Mouse (Mus musculus) liver, embryonic 13.5 days (tissue): ENCODE results near the gene Lrig1. TPM values are rescaled to one million over a fixed set of nuclear protein-coding genes. Genes with fewer than 3 reads are reported as not detected.

ENCODE experiments used
- ATAC-seq: fragments of 200-750 bp; cut with Nextera tagmentation; 2 replicates; pipeline ENCODE4 v1.8.0; 2017; ENCODE audit warnings: low read depth, mild to moderate bottlenecking, moderate number of reproducible peaks, moderate library complexity
- DNase-seq: peaks from one replicate; pipeline ENCODE4 v3.0.0; 2022
- H3K27ac ChIP-seq: fragments of 300-500 bp; sonication (generic); 2 replicates; pipeline ENCODE4 v1.5.1; 2015; ENCODE audit warnings: moderate library complexity, mild to moderate bottlenecking, inconsistent platforms
- H3K27me3 ChIP-seq: fragments of 300-500 bp; sonication (generic); 2 replicates; pipeline ENCODE4 v1.6.1; 2015; ENCODE audit warnings: mild to moderate bottlenecking, inconsistent platforms
- H3K36me3 ChIP-seq: fragments of 300-500 bp; sonication (generic); 2 replicates; pipeline ENCODE4 v1.6.1; 2015; ENCODE audit warnings: mild to moderate bottlenecking, inconsistent platforms
- H3K4me1 ChIP-seq: fragments of 300-500 bp; sonication (generic); replicated peaks from 2 replicates; pipeline ENCODE4 v1.6.1; 2015; ENCODE audit warnings: inconsistent platforms
- H3K4me2 ChIP-seq: fragments of 300-500 bp; sonication (generic); 2 replicates; pipeline ENCODE4 v1.6.1; 2015; ENCODE audit warnings: inconsistent platforms, mild to moderate bottlenecking, moderate library complexity
- H3K4me3 ChIP-seq: fragments of 300-500 bp; sonication (generic); replicated peaks from 2 replicates; pipeline ENCODE4 v1.5.1; 2015; ENCODE audit warnings: mild to moderate bottlenecking, inconsistent platforms
- H3K9ac ChIP-seq: fragments of 300-500 bp; sonication (generic); 2 replicates; pipeline ENCODE4 v1.6.1; 2015; ENCODE audit warnings: mild to moderate bottlenecking, inconsistent platforms
- H3K9me3 ChIP-seq: fragments of 300-500 bp; sonication (generic); replicated peaks from 2 replicates; pipeline ENCODE4 v1.6.1; 2016; ENCODE audit warnings: inconsistent platforms
- WGBS: fragments of 180-500 bp; shearing (Covaris S2); methylation state at CpG from one replicate; pipeline ENCODE4 v1.1.7; 2015; ENCODE audit not compliant: insufficient replicate concordance; 5-methylcytosine and 5-hydroxymethylcytosine counted together
- polyA plus RNA-seq: library from polyadenylated mRNA; unstranded; fragments of >200 nt; fragmentation: Nextera tagmentation; extraction: Ambion mirVana; gene quantifications from 2 replicates; pipeline ENCODE4 v1.2.1, GENCODE M21; 2015

The Lrig1 gene
- polyA plus RNA-seq, 1 experiment from 2014 or later = 1.6 TPM

GRCm38 (mm10) chr6:94604546-94604945, 95.4 kb downstream of the Lrig1 start:
- Histone ChIP-seq H3K27ac (no peak overlapping the region), H3K4me1 (no peaks in the 10 kb centered on the region), H3K27me3 (no peaks in the 10 kb centered on the region), H3K4me3 (no peak overlapping the region), H3K36me3 (0 out of 2 replicates have a peak, but pooled peaks cover 8% of the 10 kb centered on the region), H3K9me3 (no peaks in the 10 kb centered on the region), H3K9ac (no peak overlapping the region), H3K4me2 (no peak overlapping the region)
- WGBS = 68% methylated on average over 2 of the region's 2 CpGs
- DNase-seq = no peak
- ATAC-seq = no peak

DNA sequence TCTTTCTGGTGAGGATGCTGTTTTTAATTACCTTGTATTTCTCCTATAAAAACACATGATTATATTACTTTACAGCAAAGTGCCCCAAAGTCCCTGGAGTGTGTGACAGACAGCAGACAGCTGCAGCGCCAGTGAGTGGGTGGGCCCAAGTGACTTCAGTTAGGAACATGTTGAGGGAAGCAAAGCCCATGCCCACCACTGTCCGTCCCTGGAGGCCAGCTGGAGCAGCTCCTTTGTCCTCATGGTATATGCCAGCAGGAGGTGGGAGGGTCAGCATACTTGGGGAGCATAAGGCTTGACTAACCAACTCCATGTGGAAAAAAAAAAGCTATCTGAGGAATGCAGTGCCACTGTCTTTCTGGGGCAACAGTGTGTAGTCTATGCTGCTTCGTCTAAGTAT, 95.9 kb downstream of the Lrig1 start:
- Histone ChIP-seq H3K9me3 (no peaks in the 10 kb centered on the region), H3K4me3 (no peak overlapping the region), H3K4me2 (no peak overlapping the region), H3K27me3 (no peaks in the 10 kb centered on the region), H3K4me1 (no peaks in the 10 kb centered on the region), H3K9ac (no peak overlapping the region), H3K27ac (no peak overlapping the region), H3K36me3 (0 out of 2 replicates have a peak, but pooled peaks cover 8% of the 10 kb centered on the region)
- 63% methylated on average over 3 of the region's 3 CpGs for WGBS
- DNase-seq (no peak), ATAC-seq (no peak)

DNA sequence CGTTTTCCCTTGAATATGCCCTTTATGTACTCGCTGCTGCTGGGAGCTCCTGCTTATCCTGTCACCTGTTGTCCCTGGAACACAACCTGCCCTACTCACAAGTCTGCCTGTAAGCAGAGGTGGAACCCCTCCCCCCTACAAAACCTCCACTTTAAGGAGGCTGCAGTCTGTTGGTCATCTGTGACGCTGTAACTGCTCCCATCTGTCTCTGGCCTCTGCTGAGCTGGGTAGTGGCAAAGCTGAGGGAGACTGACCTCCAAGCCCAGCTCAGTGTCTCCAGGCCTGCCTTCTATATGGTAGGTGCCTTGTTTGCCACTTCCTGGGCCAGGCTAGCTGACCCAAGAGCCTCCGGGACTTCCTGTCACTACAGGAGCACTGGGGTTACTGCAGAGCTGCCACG, 98.1 kb downstream of the Lrig1 start:
- DNase-seq (no peak), ATAC-seq (no peak)
- WGBS = 62% methylated on average over 5 of the region's 5 CpGs
- Histone ChIP-seq H3K4me3 (no peak overlapping the region), H3K36me3 (0 out of 2 replicates have a peak, but pooled peaks cover 3% of the 10 kb centered on the region), H3K9me3 (no peaks in the 10 kb centered on the region), H3K27ac (no peak overlapping the region), H3K9ac (no peak overlapping the region), H3K4me1 (no peaks in the 10 kb centered on the region), H3K4me2 (no peak overlapping the region), H3K27me3 (no peaks in the 10 kb centered on the region)

- H3K27me3 ChIP-seq = no peaks in the 10 kb centered on the region
- no peaks in the 10 kb centered on the region for H3K4me1 ChIP-seq
- 73% methylated on average over 5 of the region's 5 CpGs for WGBS
- no peak overlapping the region for H3K4me2 ChIP-seq
- no peak overlapping the region for H3K27ac ChIP-seq
- no peak overlapping the region for H3K9ac ChIP-seq
- ATAC-seq (no peak), DNase-seq (no peak)
- no peak overlapping the region for H3K4me3 ChIP-seq
- H3K9me3 ChIP-seq = no peaks in the 10 kb centered on the region
- H3K36me3 ChIP-seq = 0 out of 2 replicates have a peak, but pooled peaks cover 3% of the 10 kb centered on the region
These were observed 98.9 kb downstream of the Lrig1 start for GRCm38 (mm10) chr6:94601101-94601500.

GRCm38 (mm10) chr6:94599016-94599415, 100.9 kb downstream of the Lrig1 start:
- ATAC-seq (0 out of 2 replicates have a peak, but pooled peaks have one; percentile 15), DNase-seq (no peak)
- Histone ChIP-seq H3K36me3 (no peaks in the 10 kb centered on the region), H3K4me2 (no peak overlapping the region), H3K4me3 (no peak overlapping the region), H3K27ac (no peak overlapping the region), H3K4me1 (no peaks in the 10 kb centered on the region), H3K9ac (no peak overlapping the region), H3K27me3 (no peaks in the 10 kb centered on the region), H3K9me3 (no peaks in the 10 kb centered on the region)
- 75% methylated on average over 13 of the region's 13 CpGs for WGBS

- Histone ChIP-seq H3K27me3 (no peaks in the 10 kb centered on the region), H3K27ac (no peak overlapping the region), H3K9ac (no peak overlapping the region), H3K4me1 (no peaks in the 10 kb centered on the region), H3K4me2 (no peak overlapping the region), H3K36me3 (no peaks in the 10 kb centered on the region), H3K9me3 (no peaks in the 10 kb centered on the region), H3K4me3 (no peak overlapping the region)
- 86% methylated on average over 12 of the region's 12 CpGs for WGBS
- no peak for ATAC-seq
- DNase-seq = no peak
These were observed 101.5 kb downstream of the Lrig1 start for GRCm38 (mm10) chr6:94598421-94598820.

GRCm38 (mm10) chr6:94596761-94597485, 103.0 kb downstream of the Lrig1 start:
- DNase-seq = no peak

GRCm38 (mm10) chr6:94596051-94596760, 103.8 kb downstream of the Lrig1 start:
- H3K4me1 ChIP-seq = no peaks in the 10 kb centered on the region
- H3K27me3 ChIP-seq = no peaks in the 10 kb centered on the region
- ATAC-seq (no peak), DNase-seq (no peak)
- H3K27ac ChIP-seq = no peak overlapping the region
- no peaks in the 10 kb centered on the region for H3K36me3 ChIP-seq
- WGBS = 76% methylated on average over 14 of the region's 14 CpGs
- H3K4me2 ChIP-seq = no peak overlapping the region
- no peak overlapping the region for H3K4me3 ChIP-seq
- H3K9me3 ChIP-seq = no peaks in the 10 kb centered on the region
- H3K9ac ChIP-seq = no peak overlapping the region

More at GRCm38 (mm10) chr6:94596761-94597485, 103.0 kb downstream of the Lrig1 start:
- H3K27ac ChIP-seq = no peak overlapping the region
- no peaks in the 10 kb centered on the region for H3K27me3 ChIP-seq
- no peaks in the 10 kb centered on the region for H3K4me1 ChIP-seq
- H3K9me3 ChIP-seq = no peaks in the 10 kb centered on the region
- WGBS = 59% methylated on average over 10 of the region's 10 CpGs
- H3K4me2 ChIP-seq = no peak overlapping the region
- no peaks in the 10 kb centered on the region for H3K36me3 ChIP-seq
- H3K9ac ChIP-seq = no peak overlapping the region
- ATAC-seq = no peak
- H3K4me3 ChIP-seq = no peak overlapping the region

GRCm38 (mm10) chr6:94595206-94595605, 104.8 kb downstream of the Lrig1 start:
- no peaks in the 10 kb centered on the region for H3K4me1 ChIP-seq

GRCm38 (mm10) chr6:94594711-94595110, 105.2 kb downstream of the Lrig1 start:
- no peak overlapping the region for H3K9ac ChIP-seq
- no peaks in the 10 kb centered on the region for H3K36me3 ChIP-seq
- no peaks in the 10 kb centered on the region for H3K27me3 ChIP-seq
- H3K27ac ChIP-seq = no peak overlapping the region
- no peak overlapping the region for H3K4me3 ChIP-seq
- H3K9me3 ChIP-seq = no peaks in the 10 kb centered on the region
- WGBS = 87% methylated on average over 11 of the region's 11 CpGs
- DNase-seq (no peak), ATAC-seq (no peak)
- H3K4me1 ChIP-seq = no peaks in the 10 kb centered on the region
- H3K4me2 ChIP-seq = no peak overlapping the region

More at GRCm38 (mm10) chr6:94595206-94595605, 104.8 kb downstream of the Lrig1 start:
- 73% methylated on average over 5 of the region's 5 CpGs for WGBS
- DNase-seq (no peak), ATAC-seq (no peak)
- Histone ChIP-seq H3K36me3 (no peaks in the 10 kb centered on the region), H3K4me2 (no peak overlapping the region), H3K27ac (no peak overlapping the region), H3K9ac (no peak overlapping the region), H3K27me3 (no peaks in the 10 kb centered on the region), H3K4me3 (no peak overlapping the region), H3K9me3 (no peaks in the 10 kb centered on the region)

DNA sequence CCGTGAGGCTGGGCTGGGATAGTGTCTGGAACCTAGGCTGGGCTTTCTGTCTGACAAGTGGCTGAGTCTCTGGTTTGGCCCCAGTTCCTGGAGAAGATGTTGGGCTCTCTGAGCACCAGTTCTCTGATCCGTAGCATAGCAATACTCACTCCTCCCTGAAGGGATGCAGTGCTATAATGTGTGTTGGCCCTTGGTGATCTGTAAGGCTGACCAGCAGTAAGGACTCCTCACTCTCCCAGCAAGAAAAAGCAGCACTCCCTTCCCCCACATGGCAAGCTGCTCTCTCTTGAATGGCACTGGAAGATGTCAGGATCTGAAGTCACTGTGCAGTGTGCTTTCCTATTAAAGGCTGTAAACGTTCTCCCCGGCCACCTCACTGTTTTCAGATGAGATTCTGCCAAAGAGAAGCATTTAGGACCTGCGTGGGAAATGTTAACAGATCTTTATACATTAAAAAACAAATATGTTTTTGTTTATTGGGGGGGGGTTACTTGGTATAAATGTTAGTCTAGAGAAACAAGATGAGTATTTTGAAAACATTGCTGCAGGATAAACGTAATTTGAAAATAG, 105.8 kb downstream of the Lrig1 start:
- H3K9ac ChIP-seq = no peak overlapping the region
- no peak overlapping the region for H3K27ac ChIP-seq
- H3K9me3 ChIP-seq = no peaks in the 10 kb centered on the region
- ATAC-seq = no peak
- H3K27me3 ChIP-seq = no peaks in the 10 kb centered on the region
- no peaks in the 10 kb centered on the region for H3K36me3 ChIP-seq
- H3K4me1 ChIP-seq = no peaks in the 10 kb centered on the region
- H3K4me2 ChIP-seq = no peak overlapping the region
- H3K4me3 ChIP-seq = no peak overlapping the region
- no peak for DNase-seq
- 68% methylated on average over 6 of the region's 6 CpGs for WGBS
